Mouse (Mus musculus): ENCODE measurements around the gene Fgfr2.

Fgfr2 gene

GRCm38 (mm10) chr7:132738844-132739243, 384.3 kb downstream of the Fgfr2 start:
- peak; percentile 65 for DNase-seq

- DNase-seq = peak; percentile 67
Measured at GRCm38 (mm10) chr7:132736099-132736862, 386.9 kb downstream of the Fgfr2 start.

- DNase-seq = no peak
Measured at GRCm38 (mm10) chr7:132735145-132735544, 388.0 kb downstream of the Fgfr2 start.

- no peak for DNase-seq
Measured at GRCm38 (mm10) chr7:132734222-132734621, 388.9 kb downstream of the Fgfr2 start.

GRCm38 (mm10) chr7:132733521-132733920, 389.6 kb downstream of the Fgfr2 start:
- DNase-seq = no peak

GRCm38 (mm10) chr7:132732136-132732789, 390.9 kb downstream of the Fgfr2 start:
- DNase-seq = no peak

- DNase-seq = no peak
Measured at GRCm38 (mm10) chr7:132731558-132731957, 391.6 kb downstream of the Fgfr2 start.

- DNase-seq = no peak
Measured at GRCm38 (mm10) chr7:132730510-132730909, 392.6 kb downstream of the Fgfr2 start.

GRCm38 (mm10) chr7:132729093-132729831, 393.9 kb downstream of the Fgfr2 start:
- DNase-seq = no peak

GRCm38 (mm10) chr7:132726106-132726861, 396.9 kb downstream of the Fgfr2 start:
- peak; percentile 18 for DNase-seq

- peak; percentile 54 for DNase-seq
Measured at GRCm38 (mm10) chr7:132724501-132725062, 398.6 kb downstream of the Fgfr2 start.

GRCm38 (mm10) chr7:132723906-132724305, 399.2 kb downstream of the Fgfr2 start:
- peak; percentile 93 for DNase-seq

GRCm38 (mm10) chr7:132722401-132723370, 400.5 kb downstream of the Fgfr2 start:
- DNase-seq = peak; percentile 41

- DNase-seq = peak; percentile 77
Measured at GRCm38 (mm10) chr7:132720562-132720961, 402.6 kb downstream of the Fgfr2 start.

GRCm38 (mm10) chr7:132719570-132719969, 403.6 kb downstream of the Fgfr2 start:
- no peak for DNase-seq

- no peak for DNase-seq
Measured at GRCm38 (mm10) chr7:132715259-132715658, 407.9 kb downstream of the Fgfr2 start.

GRCm38 (mm10) chr7:132714236-132714923, 408.8 kb downstream of the Fgfr2 start:
- peak; percentile 42 for DNase-seq

GRCm38 (mm10) chr7:132713483-132714126, 409.5 kb downstream of the Fgfr2 start:
- DNase-seq = peak; percentile 24

- DNase-seq = no peak
Measured at GRCm38 (mm10) chr7:132712956-132713355, 410.2 kb downstream of the Fgfr2 start.

Data from cerebellum, adult 11 months (tissue).